Mouse (Mus musculus): Measurements from ENCODE around the gene Fzd1. TPM values are rescaled to one million over a fixed set of nuclear protein-coding genes. Genes with fewer than 3 reads are reported as not detected.

The Fzd1 gene
- total and polyA plus RNA-seq, 2 experiments from 2014 or later = 7.1 to 65.8 TPM

DNA sequence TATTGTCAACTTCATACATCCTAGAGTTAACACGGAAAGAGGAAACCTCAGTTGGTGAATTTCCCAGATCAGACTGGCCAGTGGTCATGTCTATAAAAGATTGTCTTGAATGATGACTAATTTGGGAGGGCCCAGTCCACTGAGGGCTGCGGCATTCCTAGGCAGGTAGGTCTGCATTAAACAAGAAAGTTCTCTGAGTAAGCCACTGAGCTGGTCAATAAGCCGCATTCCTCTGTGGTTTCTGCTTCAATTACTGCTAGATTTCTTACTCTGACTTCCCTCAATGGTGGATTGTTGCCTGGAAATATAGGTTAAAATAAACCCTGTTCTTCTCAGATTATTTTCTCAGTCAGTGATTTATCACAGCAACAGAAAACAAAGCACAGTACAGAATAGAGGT, 30.6 kb upstream of the Fzd1 start:
- H3K4me2 ChIP-seq (ENCODE audit: low read depth, low read length) = no peak overlapping the region
- no peak for TF ChIP-seq CTCF (IDR thresholded peaks at IDR 0.05; ENCODE audit: low read depth)
- no peaks in the 10 kb centered on the region for H3K9me3 ChIP-seq (ENCODE audit: low read length)
- DNase-seq (ENCODE audit: low spot score) (no peak), ATAC-seq (no peak)
- H3K4me3 ChIP-seq (ENCODE audit: low read length) = no peak overlapping the region
- H3K36me3 ChIP-seq (ENCODE audit: insufficient read depth, low read length) = no peaks in the 10 kb centered on the region
- WGBS = 89% methylated on average over 3 of the region's 3 CpGs
- no peaks in the 10 kb centered on the region for H3K27me3 ChIP-seq (ENCODE audit: insufficient read depth, low read length)
- H3K27ac ChIP-seq = no peak overlapping the region
- H3K4me1 ChIP-seq (ENCODE audit: insufficient read depth, low read length) = no peaks in the 10 kb centered on the region
- no peak overlapping the region for H3K9ac ChIP-seq (replicated peaks; ENCODE audit: low read length)

- no peak overlapping the region for H3K4me3 ChIP-seq (ENCODE audit: low read length)
- H3K27ac ChIP-seq = no peak overlapping the region
- no peak for DNase-seq (ENCODE audit: low spot score)
- no peaks in the 10 kb centered on the region for H3K36me3 ChIP-seq (ENCODE audit: insufficient read depth, low read length)
- TF ChIP-seq CTCF (IDR thresholded peaks at IDR 0.05; ENCODE audit: low read depth) = no peak
- no peaks in the 10 kb centered on the region for H3K4me1 ChIP-seq (ENCODE audit: insufficient read depth, low read length)
- H3K9ac ChIP-seq (replicated peaks; ENCODE audit: low read length) = no peak overlapping the region
- no peaks in the 10 kb centered on the region for H3K27me3 ChIP-seq (ENCODE audit: insufficient read depth, low read length)
- no peak overlapping the region for H3K4me2 ChIP-seq (ENCODE audit: low read depth, low read length)
- H3K9me3 ChIP-seq (ENCODE audit: low read length) = no peaks in the 10 kb centered on the region
- WGBS = 86% methylated on average over 3 of the region's 3 CpGs
- ATAC-seq = no peak
Observed at GRCm38 (mm10) chr5:4786816-4787215, 29.0 kb upstream of the Fzd1 start.

DNA sequence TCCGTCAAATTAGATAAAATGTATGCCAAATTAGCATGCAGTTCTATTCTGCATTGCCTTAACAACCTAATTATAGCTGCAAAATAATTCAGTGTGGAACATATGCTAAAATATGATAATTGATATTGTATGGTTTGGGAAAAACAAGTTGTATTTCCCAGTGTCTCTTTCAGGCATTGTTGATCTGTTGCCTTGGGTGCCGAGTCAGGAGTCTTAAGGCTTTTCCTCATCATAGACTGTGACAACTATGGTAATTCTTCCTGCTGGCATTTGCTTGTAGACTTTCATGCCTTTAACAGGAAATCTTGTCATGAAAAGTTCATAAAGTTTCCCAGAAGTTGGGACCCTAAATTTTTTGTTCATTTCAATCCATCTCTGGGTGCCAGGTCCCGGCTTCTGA, 20.4 kb upstream of the Fzd1 start:
- H3K27me3 ChIP-seq (ENCODE audit: insufficient read depth, low read length) = no peaks in the 10 kb centered on the region
- no peak overlapping the region for H3K4me3 ChIP-seq (ENCODE audit: low read length)
- no peaks in the 10 kb centered on the region for H3K36me3 ChIP-seq (ENCODE audit: insufficient read depth, low read length)
- H3K4me2 ChIP-seq (ENCODE audit: low read depth, low read length) = no peak overlapping the region
- no peak overlapping the region for H3K27ac ChIP-seq
- WGBS = 62% methylated on average over 3 of the region's 3 CpGs
- H3K9me3 ChIP-seq (ENCODE audit: low read length) = no peaks in the 10 kb centered on the region
- DNase-seq (ENCODE audit: low spot score) (no peak), ATAC-seq (no peak)
- H3K4me1 ChIP-seq (ENCODE audit: insufficient read depth, low read length) = no peaks in the 10 kb centered on the region
- no peak overlapping the region for H3K9ac ChIP-seq (replicated peaks; ENCODE audit: low read length)
- no peak for TF ChIP-seq CTCF (IDR thresholded peaks at IDR 0.05; ENCODE audit: low read depth)

DNA sequence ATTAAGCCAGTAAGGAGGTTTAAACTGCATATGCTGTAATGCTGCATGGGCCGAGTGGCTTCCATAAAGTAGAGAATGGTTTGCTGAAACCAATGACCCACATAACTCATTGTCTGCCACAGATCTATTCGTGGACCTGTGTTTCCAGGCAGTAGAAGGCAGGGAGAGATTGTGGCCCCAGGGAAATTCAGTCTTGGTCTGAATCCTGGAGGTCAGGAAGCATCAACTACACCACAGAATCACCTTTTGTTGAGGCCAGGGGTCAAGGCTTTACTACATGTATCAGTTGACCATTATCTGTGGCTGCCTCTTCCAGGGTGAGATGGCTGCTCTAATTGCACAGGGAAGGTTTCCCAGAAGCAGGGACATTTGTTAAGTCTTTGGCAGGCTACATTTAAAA, 18.7 kb upstream of the Fzd1 start:
- H3K36me3 ChIP-seq (ENCODE audit: insufficient read depth, low read length) = no peaks in the 10 kb centered on the region
- H3K9ac ChIP-seq (replicated peaks; ENCODE audit: low read length) = no peak overlapping the region
- no peaks in the 10 kb centered on the region for H3K9me3 ChIP-seq (ENCODE audit: low read length)
- no peaks in the 10 kb centered on the region for H3K4me1 ChIP-seq (ENCODE audit: insufficient read depth, low read length)
- no peak overlapping the region for H3K4me3 ChIP-seq (ENCODE audit: low read length)
- no peak overlapping the region for H3K4me2 ChIP-seq (ENCODE audit: low read depth, low read length)
- H3K27ac ChIP-seq = no peak overlapping the region
- H3K27me3 ChIP-seq (ENCODE audit: insufficient read depth, low read length) = no peaks in the 10 kb centered on the region
- TF ChIP-seq CTCF (IDR thresholded peaks at IDR 0.05; ENCODE audit: low read depth) = no peak
- no peak for ATAC-seq
- 75% methylated on average over 2 of the region's 2 CpGs for WGBS
- no peak for DNase-seq (ENCODE audit: low spot score)

DNA sequence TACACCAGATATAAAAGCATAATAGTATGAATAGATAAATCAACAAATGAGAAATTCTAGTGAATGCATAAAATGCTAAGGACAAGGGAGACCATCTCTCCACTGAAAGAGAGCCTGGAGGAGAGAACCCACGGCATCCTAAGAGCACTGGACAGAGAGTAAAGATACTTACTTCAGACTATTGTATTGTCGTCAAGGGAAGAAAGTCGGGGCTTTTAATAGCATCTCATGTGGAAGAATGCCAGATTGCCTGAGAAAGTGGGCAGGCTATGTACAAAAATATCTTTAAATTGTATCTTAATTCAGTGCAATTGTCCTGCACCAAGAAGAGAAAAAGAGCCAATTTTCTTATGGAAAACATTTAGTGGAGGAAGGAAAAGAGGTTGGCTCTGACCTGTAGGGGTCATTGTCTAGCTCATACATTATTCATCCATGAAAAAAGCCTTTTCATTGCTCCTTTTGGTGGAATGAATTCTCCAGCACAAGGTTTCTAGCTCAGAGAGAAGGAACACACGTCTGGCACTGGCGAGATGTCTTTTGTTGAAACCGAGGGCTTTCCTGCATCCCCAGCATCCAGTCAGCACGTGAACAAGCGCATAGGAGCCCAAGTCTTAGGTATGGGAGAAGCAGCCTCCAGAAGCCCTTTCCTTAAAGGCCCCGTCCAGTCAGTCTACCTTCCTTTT, 15.4 kb upstream of the Fzd1 start:
- Histone ChIP-seq H3K36me3 (ENCODE audit: insufficient read depth, low read length) (no peaks in the 10 kb centered on the region), H3K4me3 (ENCODE audit: low read length) (no peak overlapping the region), H3K27me3 (ENCODE audit: insufficient read depth, low read length) (no peaks in the 10 kb centered on the region), H3K9ac (replicated peaks; ENCODE audit: low read length) (no peak overlapping the region), H3K4me1 (ENCODE audit: insufficient read depth, low read length) (no peaks in the 10 kb centered on the region), H3K4me2 (ENCODE audit: low read depth, low read length) (no peak overlapping the region), H3K9me3 (ENCODE audit: low read length) (no peaks in the 10 kb centered on the region), H3K27ac (no peak overlapping the region)
- TF ChIP-seq CTCF (IDR thresholded peaks at IDR 0.05; ENCODE audit: low read depth) = no peak
- no peak for DNase-seq (ENCODE audit: low spot score)
- no peak for ATAC-seq
- 25% methylated on average over 9 of the region's 9 CpGs for WGBS

DNA sequence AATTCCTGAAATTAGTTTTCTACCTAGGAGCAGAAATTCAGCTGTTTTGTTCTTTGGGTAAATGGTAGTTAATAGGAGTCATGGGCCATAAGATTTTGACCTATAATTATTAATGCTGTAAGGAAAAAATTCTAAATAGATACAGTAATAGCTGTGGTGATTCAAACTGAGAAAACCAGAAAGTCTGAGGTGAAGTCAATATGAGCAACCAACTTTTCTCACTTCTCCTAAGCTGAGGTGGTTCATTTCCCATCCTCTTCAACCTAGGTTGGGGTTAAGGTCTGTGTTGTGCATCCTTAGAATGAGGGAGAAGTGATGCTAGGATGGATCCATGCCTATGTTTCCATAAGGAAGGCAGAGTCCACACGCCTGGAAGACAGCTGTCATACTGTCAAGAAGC, 12.8 kb upstream of the Fzd1 start:
- Histone ChIP-seq H3K4me2 (ENCODE audit: low read depth, low read length) (no peak overlapping the region), H3K9ac (replicated peaks; ENCODE audit: low read length) (no peak overlapping the region), H3K27me3 (ENCODE audit: insufficient read depth, low read length) (no peaks in the 10 kb centered on the region), H3K9me3 (ENCODE audit: low read length) (no peaks in the 10 kb centered on the region), H3K27ac (no peak overlapping the region), H3K36me3 (ENCODE audit: insufficient read depth, low read length) (no peaks in the 10 kb centered on the region), H3K4me3 (ENCODE audit: low read length) (no peak overlapping the region), H3K4me1 (ENCODE audit: insufficient read depth, low read length) (no peaks in the 10 kb centered on the region)
- no peak for ATAC-seq
- no peak for DNase-seq (ENCODE audit: low spot score)
- WGBS = 93% methylated on average over 1 of the region's 1 CpGs
- no peak for TF ChIP-seq CTCF (IDR thresholded peaks at IDR 0.05; ENCODE audit: low read depth)

- Histone ChIP-seq H3K36me3 (ENCODE audit: insufficient read depth, low read length) (no peaks in the 10 kb centered on the region), H3K4me1 (ENCODE audit: insufficient read depth, low read length) (no peaks in the 10 kb centered on the region), H3K4me3 (ENCODE audit: low read length) (no peak overlapping the region), H3K4me2 (ENCODE audit: low read depth, low read length) (no peak overlapping the region), H3K9ac (replicated peaks; ENCODE audit: low read length) (no peak overlapping the region), H3K27ac (no peak overlapping the region), H3K9me3 (ENCODE audit: low read length) (no peaks in the 10 kb centered on the region), H3K27me3 (ENCODE audit: insufficient read depth, low read length) (no peaks in the 10 kb centered on the region)
- WGBS = 73% methylated on average over 2 of the region's 2 CpGs
- ATAC-seq (no peak), DNase-seq (ENCODE audit: low spot score) (no peak)
- TF ChIP-seq CTCF (IDR thresholded peaks at IDR 0.05; ENCODE audit: low read depth) = no peak
Observed at GRCm38 (mm10) chr5:4767896-4768295, 10.1 kb upstream of the Fzd1 start.
